Mouse (Mus musculus) large intestine, adult 2 months (tissue): ENCODE results near the gene Vopp1. TPM values are rescaled to one million over a fixed set of nuclear protein-coding genes. Genes with fewer than 3 reads are reported as not detected.
A peak's percentile ranks its signal among the peaks of the same experiment; 100 is the strongest.

Experiments used
- DNase-seq: peaks from one replicate; pipeline ENCODE4 v3.0.0-alpha.2; 2012; ENCODE audit warnings: low read depth, low spot score
- WGBS: fragments of 180-500 bp; shearing (Covaris S2); methylation state at CpG from one replicate; pipeline ENCODE4 v1.1.7; 2018; 5-methylcytosine and 5-hydroxymethylcytosine counted together
- polyA plus RNA-seq: library from polyadenylated mRNA; depleted of rRNA; stranded (reverse); fragments of >200 nt; gene quantifications from 2 replicates; pipeline ENCODE4 v1.2.3, GENCODE M21; 2012; rRNA removed

Vopp1 gene
- polyA plus RNA-seq, 1 experiment = 12.4 TPM

DNA sequence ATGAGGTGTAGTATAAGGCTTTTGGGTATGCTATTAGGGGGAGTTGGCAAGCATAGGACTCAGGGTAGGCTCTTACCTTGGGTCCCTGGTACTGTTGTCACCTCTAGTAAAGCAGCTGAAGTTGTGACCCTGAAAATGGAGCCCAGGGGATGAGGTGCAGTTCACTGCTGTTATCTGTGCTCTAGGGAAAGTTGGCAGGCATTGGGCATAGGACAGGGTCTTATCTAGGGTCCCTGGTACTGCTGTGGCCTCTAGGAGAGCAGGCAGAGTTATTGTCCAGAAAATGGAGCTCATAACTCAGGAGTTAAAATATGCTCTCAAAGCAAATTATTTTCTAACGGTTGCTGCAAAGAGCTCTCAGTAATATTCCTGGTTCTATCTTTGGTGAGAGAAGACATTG, 103.6 kb downstream of the Vopp1 start:
- no peak for DNase-seq
- 86% methylated on average over 1 of the region's 1 CpGs for WGBS

DNA sequence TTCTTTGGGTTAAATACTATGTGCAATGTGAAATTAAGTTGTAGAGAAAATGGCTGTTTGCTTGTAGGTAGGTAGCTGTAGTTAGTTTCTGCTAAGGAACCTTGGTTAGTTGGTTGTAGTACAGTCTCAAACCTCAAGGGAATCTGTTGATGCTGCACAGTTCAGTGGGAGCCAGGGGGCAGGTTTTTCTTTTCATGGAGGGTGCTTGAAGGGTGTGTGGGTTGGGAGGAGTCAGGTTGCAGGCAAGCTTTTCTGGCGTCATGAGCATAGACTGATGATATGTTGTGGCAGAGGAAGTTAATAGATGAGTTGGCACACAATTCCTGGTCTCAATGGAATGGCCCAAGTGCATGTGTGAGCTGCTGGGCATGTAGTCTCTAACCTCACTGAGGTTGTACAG, 113.2 kb downstream of the Vopp1 start:
- 14% methylated on average over 1 of the region's 1 CpGs for WGBS
- no peak for DNase-seq

GRCm38 (mm10) chr6:57706721-57707120, 118.2 kb downstream of the Vopp1 start:
- DNase-seq = no peak
- 32% methylated on average over 1 of the region's 1 CpGs for WGBS

DNA sequence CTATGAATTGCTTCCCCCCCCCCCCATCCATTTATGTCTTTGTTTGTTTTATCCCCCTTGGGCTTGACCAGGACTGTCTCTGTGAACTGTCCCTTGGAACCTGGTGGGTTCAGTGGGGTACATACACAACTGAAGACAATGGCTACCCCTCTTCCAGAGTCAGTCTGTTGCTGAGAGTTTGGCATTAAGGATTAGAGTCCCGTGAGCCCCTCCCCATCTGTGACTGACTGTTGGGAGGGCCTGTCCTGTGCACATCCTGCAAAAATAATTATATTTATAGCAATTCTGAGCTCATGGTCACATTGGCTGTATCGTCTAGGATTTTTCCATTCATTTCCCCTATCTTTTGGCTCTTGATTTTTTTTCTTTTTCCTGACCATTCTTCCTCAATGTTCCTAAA, 121.3 kb downstream of the Vopp1 start:
- no peak for DNase-seq
- WGBS = 9% methylated on average over 2 of the region's 2 CpGs

DNA sequence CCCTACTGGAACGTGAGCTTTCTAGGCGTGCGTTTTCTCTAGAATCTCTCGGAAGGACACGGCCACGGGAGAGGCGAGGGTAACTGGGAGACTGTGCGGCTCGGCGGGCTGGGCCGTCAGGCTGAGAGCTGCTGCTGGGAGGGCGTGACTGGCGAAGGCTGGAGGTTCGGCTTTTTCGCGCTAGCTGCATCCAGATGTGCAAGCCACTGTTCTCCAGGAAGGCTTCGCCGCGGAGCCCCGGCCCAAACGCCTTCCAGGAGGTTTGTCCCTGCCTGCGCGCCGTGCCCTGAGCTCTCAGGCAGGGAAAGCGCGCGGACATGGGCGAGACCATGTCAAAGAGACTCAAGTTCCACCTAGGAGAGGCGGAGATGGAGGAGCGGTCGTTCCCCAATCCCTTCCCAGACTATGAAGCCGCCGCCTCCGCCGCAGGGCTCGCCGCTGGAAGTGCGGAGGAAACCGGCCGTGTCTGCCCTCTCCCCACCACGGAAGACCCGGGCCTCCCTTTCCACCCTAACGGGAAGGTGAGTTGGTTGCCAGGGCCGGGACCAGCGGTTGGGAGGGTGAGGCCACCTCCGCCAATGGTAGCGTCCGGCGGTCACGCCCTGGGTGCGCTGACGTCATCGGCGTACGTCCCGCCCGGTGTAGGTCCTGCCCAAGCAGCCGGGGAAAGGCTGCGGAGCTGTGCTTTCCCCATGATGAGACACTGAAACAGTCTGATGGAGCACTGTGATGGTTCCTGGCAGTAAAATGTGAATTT, 122.0 kb downstream of the Vopp1 start:
- under 1% methylated on average over 59 of the region's 59 CpGs for WGBS
- DNase-seq = peak; percentile 70

- DNase-seq = no peak
- WGBS = under 1% methylated on average over 10 of the region's 10 CpGs
These were observed 122.6 kb downstream of the Vopp1 start, which contains the start of gene Lancl2 for GRCm38 (mm10) chr6:57702376-57702742. TSS of gene Lancl2 (plus strand) at chr6:57702540.

- WGBS = 79% methylated on average over 4 of the region's 4 CpGs
- DNase-seq = no peak
These were observed 123.3 kb downstream of the Vopp1 start for GRCm38 (mm10) chr6:57701686-57702085.

DNA sequence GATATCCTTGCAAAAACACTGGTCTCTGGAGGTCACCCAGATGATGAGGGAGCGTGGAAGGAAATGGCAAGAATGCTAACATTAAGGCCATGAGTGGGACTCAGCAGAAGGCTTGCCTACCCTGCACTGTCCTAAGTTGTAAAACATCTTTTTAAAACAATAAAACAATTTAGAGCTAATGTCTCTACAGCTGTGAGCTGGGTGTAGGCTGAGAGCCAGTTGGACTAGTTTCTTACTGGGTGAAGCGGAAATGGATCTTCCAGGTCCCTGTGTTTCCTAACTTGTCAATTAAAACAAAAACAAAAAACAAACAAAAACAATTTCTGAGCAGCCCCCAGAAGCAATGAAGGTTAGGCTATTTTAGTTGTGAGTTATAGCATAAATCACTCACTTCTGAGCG, 131.8 kb downstream of the Vopp1 start:
- DNase-seq = no peak
- 48% methylated on average over 3 of the region's 3 CpGs for WGBS

- DNase-seq = no peak
- under 1% methylated on average over 52 of the region's 52 CpGs for WGBS
These were observed 133.3 kb downstream of the Vopp1 start, which contains the start of gene Pyurf for GRCm38 (mm10) chr6:57691467-57692261. TSS of gene Pyurf (minus strand) at chr6:57692078.

DNA sequence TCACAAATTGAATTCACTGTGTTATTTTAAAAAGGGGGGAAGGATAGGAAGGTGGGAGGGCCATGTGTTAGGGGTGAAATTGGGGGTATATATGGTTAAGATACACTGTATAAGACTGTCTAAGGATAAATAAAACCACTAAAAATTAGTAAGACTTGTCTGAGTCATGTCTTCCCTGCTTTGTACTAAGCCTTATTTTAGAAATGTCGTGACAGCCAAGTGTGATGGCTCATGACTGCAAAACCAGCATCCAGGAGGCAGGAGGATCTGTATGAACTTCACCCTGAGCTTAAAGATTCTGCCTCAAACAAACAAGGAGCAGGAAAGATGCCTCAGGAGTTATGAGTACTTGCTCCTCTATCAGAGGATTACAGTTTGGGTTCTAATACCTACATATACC, 140.8 kb downstream of the Vopp1 start:
- WGBS = 100% methylated on average over 1 of the region's 1 CpGs
- no peak for DNase-seq

Other genes starting within 250 kb of the Vopp1 start
- 5.6 and 17.1 TPM in 2 replicates for gene Herc6, start 244.2 kb downstream of the Vopp1 start, polyA plus RNA-seq
- gene Pyurf, start 133.1 kb downstream of the Vopp1 start, polyA plus RNA-seq = 12.9 and 13.1 TPM in 2 replicates
- gene Lancl2, start 122.6 kb downstream of the Vopp1 start, polyA plus RNA-seq = 4.0 and 4.4 TPM in 2 replicates
- not detected in 2 replicates for gene Vmn1r21, start 25.2 kb upstream of the Vopp1 start, polyA plus RNA-seq
- gene Vmn1r22, start 82.9 kb upstream of the Vopp1 start, polyA plus RNA-seq = not detected in 2 replicates
- not detected in 2 replicates for gene Vmn1r23, start 101.7 kb upstream of the Vopp1 start, polyA plus RNA-seq
- gene Vmn1r24, start 136.3 kb upstream of the Vopp1 start, polyA plus RNA-seq = not detected in 2 replicates
- not detected in 2 replicates for gene Vmn1r25, start 155.7 kb upstream of the Vopp1 start, polyA plus RNA-seq
- gene Vmn1r26, start 190.0 kb upstream of the Vopp1 start, polyA plus RNA-seq = not detected in 2 replicates